In the genomic region with DNA sequence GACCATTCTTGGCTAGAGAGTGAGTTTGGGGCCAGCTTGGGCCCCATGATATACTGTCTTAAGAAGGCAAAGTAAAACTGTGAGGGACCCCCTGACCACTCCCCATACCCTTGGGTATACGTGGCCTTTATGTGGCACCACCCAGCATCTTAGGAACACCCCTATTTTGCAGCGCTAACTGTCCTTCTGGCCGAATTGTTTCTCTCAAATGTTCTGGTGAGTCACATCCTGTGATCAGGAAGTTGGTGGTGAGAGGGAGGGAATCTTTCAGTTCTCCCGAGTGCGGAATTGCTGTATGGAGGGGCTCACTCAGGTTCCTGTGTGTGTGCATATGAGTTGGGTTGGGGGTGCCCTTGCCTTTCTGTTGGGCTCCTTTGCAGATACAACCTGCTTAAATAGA, we compare ENCODE assay signal across 27 mouse cellular contexts. TPM values are rescaled to one million over a fixed set of nuclear protein-coding genes. Genes with fewer than 3 reads are reported as not detected.
DNase-seq lines count a peak whose midpoint lies in the region; ATAC-seq and TF ChIP-seq lines count a peak whose summit lies in the region.
"Had no signal": no experiment of that assay in that cellular context is flagged by ENCODE, and none has a peak within 500 bp of the region (broad histone marks: within the 10 kb centered on the region; RNA-seq: fewer than 3 reads in every experiment).

No protein-coding gene starts in this region.

- no peak for ATAC-seq in kidney, embryonic 15.5 days (replicated peaks; ENCODE audit: low FRiP score)
- no peak for ATAC-seq in lung, embryonic 16.5 days (ENCODE audit: low read depth)
- ATAC-seq: forebrain, embryonic 14.5 days; hindbrain, embryonic 16.5 days had no signal

- no peaks in the 10 kb centered on the region for H3K27me3 ChIP-seq in kidney, embryonic 15.5 days
- no peaks in the 10 kb centered on the region for H3K27me3 ChIP-seq in lung, embryonic 16.5 days (ENCODE audit: control insufficient read depth, insufficient read depth, low read depth, low read length)
- H3K27me3 ChIP-seq in ES-Bruce4 (ENCODE audit: control insufficient read depth, insufficient read depth, low read length, poor library complexity, severe bottlenecking): no peaks in the 10 kb centered on the region
- H3K27me3 ChIP-seq: CH12.LX; embryonic facial prominence, embryonic 12.5 days; midbrain, embryonic 12.5 days; neural tube, embryonic 13.5 days had no signal

- DNase-seq in kidney, adult 11 months: no peak
- DNase-seq in lung, postnatal 25 days (ENCODE audit: low spot score): no peak
- no peak for DNase-seq in neural tube, embryonic 10.5 days (ENCODE audit: extremely low spot score, low spot score)
- DNase-seq: adrenal gland, postnatal 25 days; cerebellum, adult 11-12 months; cerebellum, adult 9-11 months; embryo, embryonic 11 days; gastrocnemius, postnatal 14 days; heart, postnatal 14 days; liver; right cerebral cortex, postnatal 4 days; thymus, postnatal 4 days had no signal

- H3K4me3 ChIP-seq in kidney, embryonic 15.5 days (replicated peaks): no peak overlapping the region
- H3K4me3 ChIP-seq in lung, embryonic 16.5 days (ENCODE audit: low read length): no peak overlapping the region
- peak overlapping the region; percentile 31; the same call in 1 of the 2 replicates for H3K4me3 ChIP-seq in ES-Bruce4 (ENCODE audit: low read depth, low read length)
- H3K4me3 ChIP-seq: embryonic facial prominence, embryonic 12.5 days; megakaryocyte, embryonic 14.5 days; midbrain, embryonic 12.5 days; myocyte; neural tube, embryonic 13.5 days had no signal

- peak overlapping the region; percentile 54 for H3K27ac ChIP-seq in kidney, embryonic 15.5 days
- H3K27ac ChIP-seq in lung, embryonic 16.5 days (ENCODE audit: low read length): 0 out of 2 replicates have a peak overlapping the region, but pooled peaks have one; percentile 15
- peak overlapping the region; percentile 98 for H3K27ac ChIP-seq in ES-Bruce4 (ENCODE audit: insufficient read depth, low read length)
- H3K27ac ChIP-seq: embryonic facial prominence, embryonic 12.5 days; liver, embryonic 14.5 days; midbrain, embryonic 12.5 days; neural tube, embryonic 13.5 days had no signal

- 68% methylated on average over 5 of the region's 5 CpGs for WGBS in kidney, embryonic 15.5 days
- 54% methylated on average over 5 of the region's 5 CpGs for WGBS in lung, embryonic 16.5 days

- no peak for TF ChIP-seq POLR2A in ES-Bruce4 (IDR thresholded peaks at IDR 0.05; ENCODE audit: insufficient read depth, low read length)

- no peak overlapping the region for H3K4me2 ChIP-seq in kidney, embryonic 15.5 days
- H3K4me2 ChIP-seq in lung, embryonic 16.5 days (ENCODE audit: low read depth, low read length): no peak overlapping the region
- H3K4me2 ChIP-seq: embryonic facial prominence, embryonic 12.5 days; midbrain, embryonic 12.5 days; neural tube, embryonic 13.5 days had no signal

- TF ChIP-seq EP300 in ES-Bruce4 (IDR thresholded peaks at IDR 0.05; ENCODE audit: insufficient read depth, low read depth, low read length): no peak

- H3K36me3 ChIP-seq in kidney, embryonic 15.5 days: no peaks in the 10 kb centered on the region
- no peaks in the 10 kb centered on the region for H3K36me3 ChIP-seq in lung, embryonic 16.5 days (ENCODE audit: control insufficient read depth, insufficient read depth, low read length)
- no peaks in the 10 kb centered on the region for H3K36me3 ChIP-seq in ES-Bruce4 (ENCODE audit: control insufficient read depth, insufficient read depth, low read length, poor library complexity, severe bottlenecking)
- H3K36me3 ChIP-seq: embryonic facial prominence, embryonic 12.5 days; midbrain, embryonic 12.5 days; neural tube, embryonic 13.5 days had no signal

- peaks cover 22% of the 10 kb centered on the region for H3K4me1 ChIP-seq in kidney, embryonic 15.5 days
- H3K4me1 ChIP-seq in lung, embryonic 16.5 days (replicated peaks; ENCODE audit: control insufficient read depth, insufficient read depth, low read length): peaks cover 4% of the 10 kb centered on the region; the same call in 1 of the 2 replicates
- H3K4me1 ChIP-seq in ES-Bruce4 (ENCODE audit: control insufficient read depth, insufficient read depth, low read length): peaks cover 13% of the 10 kb centered on the region
- H3K4me1 ChIP-seq: megakaryocyte, embryonic 14.5 days; neural tube, embryonic 13.5 days had no signal

- no peak for TF ChIP-seq CTCF in ES-Bruce4 (IDR thresholded peaks at IDR 0.05; ENCODE audit: low read depth, low read length)

- H3K9ac ChIP-seq in kidney, embryonic 15.5 days: no peak overlapping the region
- no peak overlapping the region for H3K9ac ChIP-seq in lung, embryonic 16.5 days (ENCODE audit: low read length)
- H3K9ac ChIP-seq in ES-Bruce4 (ENCODE audit: low read depth, poor library complexity, severe bottlenecking): no peak overlapping the region
- H3K9ac ChIP-seq: embryonic facial prominence, embryonic 12.5 days; liver, embryonic 14.5 days; midbrain, embryonic 12.5 days; neural tube, embryonic 13.5 days had no signal

- H3K9me3 ChIP-seq in kidney, embryonic 15.5 days (replicated peaks): no peaks in the 10 kb centered on the region
- H3K9me3 ChIP-seq in lung, embryonic 16.5 days (ENCODE audit: control insufficient read depth, low read length): no peaks in the 10 kb centered on the region
- no peaks in the 10 kb centered on the region for H3K9me3 ChIP-seq in ES-Bruce4 (replicated peaks; ENCODE audit: control insufficient read depth, insufficient read depth, low read length, poor library complexity, severe bottlenecking)
- H3K9me3 ChIP-seq: embryonic facial prominence, embryonic 12.5 days; megakaryocyte, embryonic 14.5 days; midbrain, embryonic 12.5 days; neural tube, embryonic 13.5 days had no signal

RNA-seq across cellular contexts. Expression of a gene that starts 30.2 kb away (rescaled TPM):
- 0.36 and 0.39 TPM in 2 replicates for polyA plus RNA-seq in kidney, embryonic 15.5 days (2015; fragmentation: Nextera tagmentation; extraction: Ambion mirVana)
- 0.16 and 0.46 TPM in 2 replicates for polyA plus RNA-seq in lung, embryonic 16.5 days (2015; fragmentation: Nextera tagmentation; extraction: Ambion mirVana)
- polyA plus RNA-seq in ES-Bruce4 (2011; ENCODE audit: insufficient read depth, insufficient read length, low read depth, missing spikeins): 0.85 and 1.6 TPM in 2 replicates
- polyA plus RNA-seq: C2C12; heart, embryonic 14.5 days; limb, embryonic 11.5 days; myocyte had no signal

RNA-seq across cellular contexts. Expression of a gene that starts 55.9 kb away (rescaled TPM):
- 38.4 and 41.5 TPM in 2 replicates for polyA plus RNA-seq in kidney, embryonic 15.5 days (2015; fragmentation: Nextera tagmentation; extraction: Ambion mirVana)
- polyA plus RNA-seq in lung, embryonic 16.5 days (2015; fragmentation: Nextera tagmentation; extraction: Ambion mirVana): 41.2 and 43.5 TPM in 2 replicates
- polyA plus RNA-seq in ES-Bruce4 (2011; ENCODE audit: insufficient read depth, insufficient read length, low read depth, missing spikeins): 25.5 and 29.2 TPM in 2 replicates

Comparison
In these comparisons a context has a peak if more than half of its experiments do, and no peak if none do; other contexts are left out.
1. H3K27ac ChIP-seq: peak in every context shown above with its lines; median percentile 98 in ES-Bruce4; 54 in kidney, embryonic 15.5 days; 15 in lung, embryonic 16.5 days.